Mouse (Mus musculus) liver, embryonic 16.5 days (tissue): ENCODE data around the gene Zfp451. TPM values are rescaled to one million over a fixed set of nuclear protein-coding genes. Genes with fewer than 3 reads are reported as not detected.
A peak's percentile ranks its signal among the peaks of the same experiment; 100 is the strongest.
"Not testable (repeated sequence)": the region's sequence is repeated elsewhere in the genome, so short reads cannot be mapped to it uniquely, and the experiment has no call there.

Source experiments
- ATAC-seq: fragments of 200-750 bp; cut with Nextera tagmentation; 2 replicates; pipeline ENCODE4 v1.8.0; 2017; ENCODE audit warnings: low read depth, mild to moderate bottlenecking, moderate number of reproducible peaks, moderate library complexity
- H3K27ac ChIP-seq: fragments of 300-500 bp; sonication (generic); 2 replicates; pipeline ENCODE4 v1.5.1; 2014; ENCODE audit warnings: mild to moderate bottlenecking, low read length
- H3K27me3 ChIP-seq: fragments of 300-500 bp; sonication (generic); 2 replicates; pipeline ENCODE4 v1.6.1; 2014; ENCODE audit warnings: low read depth, low read length, mixed read lengths; ENCODE audit not compliant: control insufficient read depth, insufficient read depth
- H3K36me3 ChIP-seq: fragments of 300-500 bp; sonication (generic); 2 replicates; pipeline ENCODE4 v1.6.1; 2014; ENCODE audit warnings: mild to moderate bottlenecking; ENCODE audit not compliant: control insufficient read depth, insufficient read depth
- H3K4me1 ChIP-seq: fragments of 300-500 bp; sonication (generic); 2 replicates; pipeline ENCODE4 v1.6.1; 2014; ENCODE audit warnings: low read depth, low read length, mixed read lengths; ENCODE audit not compliant: control insufficient read depth
- H3K4me2 ChIP-seq: fragments of 300-500 bp; sonication (generic); 2 replicates; pipeline ENCODE4 v1.6.1; 2014; ENCODE audit warnings: low read depth, low read length, mixed read lengths
- H3K4me3 ChIP-seq: fragments of 300-500 bp; sonication (generic); 2 replicates; pipeline ENCODE4 v1.5.1; 2014; ENCODE audit warnings: low read depth, mild to moderate bottlenecking, low read length
- H3K9ac ChIP-seq: fragments of 300-500 bp; sonication (generic); 2 replicates; pipeline ENCODE4 v1.6.1; 2014; ENCODE audit warnings: low read depth, low read length
- H3K9me3 ChIP-seq: fragments of 300-500 bp; sonication (generic); replicated peaks from 2 replicates; pipeline ENCODE4 v1.6.1; 2016; ENCODE audit warnings: low read length; ENCODE audit not compliant: control insufficient read depth
- WGBS: fragments of 180-500 bp; shearing (Covaris S2); extraction: QIAGEN DNeasy Blood & Tissue Kit; methylation state at CpG from one replicate; pipeline ENCODE4 v1.1.7; 2014; ENCODE audit not compliant: insufficient replicate concordance; 5-methylcytosine and 5-hydroxymethylcytosine counted together
- polyA plus RNA-seq: library from polyadenylated mRNA; unstranded; fragments of >200 nt; fragmentation: Nextera tagmentation; extraction: Ambion mirVana; gene quantifications from 2 replicates; pipeline ENCODE4 v1.2.1, GENCODE M21; 2015

The Zfp451 gene
- polyA plus RNA-seq: 5.4 and 5.7 TPM in 2 replicates

- under 1% methylated on average over 83 of the region's 85 CpGs for WGBS
- peak within 1 kb of the TSS; percentile 91 for H3K4me3 ChIP-seq
- H3K9ac ChIP-seq: peak within 1 kb of the TSS; percentile 90
- peak within 1 kb of the TSS; percentile 68 for H3K27ac ChIP-seq
- ATAC-seq: peak; percentile 93
- H3K27me3 ChIP-seq: no peaks in the 10 kb centered on the region
- H3K4me1 ChIP-seq: peaks cover 9% of the 10 kb centered on the region
- H3K36me3 ChIP-seq: peaks cover 5% of the 10 kb centered on the region
- no peaks in the 10 kb centered on the region for H3K9me3 ChIP-seq
- H3K4me2 ChIP-seq: peak within 1 kb of the TSS; percentile 79
Measured at GRCm38 (mm10) chr1:33813868-33814794, at the start of gene Zfp451. Gene Zfp451 (minus strand): TSS chr1:33814595.

GRCm38 (mm10) chr1:33846807-33847206, 32.4 kb upstream of the Zfp451 start:
- Histone ChIP-seq H3K27me3 (no peaks in the 10 kb centered on the region), H3K4me2 (no peak overlapping the region), H3K4me3 (no peak overlapping the region), H3K36me3 (no peaks in the 10 kb centered on the region), H3K9ac (no peak overlapping the region), H3K27ac (no peak overlapping the region), H3K9me3 (no peaks in the 10 kb centered on the region), H3K4me1 (no peaks in the 10 kb centered on the region)
- 83% methylated on average over 2 of the region's 2 CpGs for WGBS
- ATAC-seq: no peak

- no peak for ATAC-seq
- no peaks in the 10 kb centered on the region for H3K27me3 ChIP-seq
- H3K36me3 ChIP-seq: no peaks in the 10 kb centered on the region
- no peak overlapping the region for H3K9ac ChIP-seq
- 59% methylated on average over 6 of the region's 6 CpGs for WGBS
- H3K4me3 ChIP-seq: no peak overlapping the region
- H3K27ac ChIP-seq: no peak overlapping the region
- H3K9me3 ChIP-seq: no peaks in the 10 kb centered on the region
- H3K4me1 ChIP-seq: no peaks in the 10 kb centered on the region
- H3K4me2 ChIP-seq: no peak overlapping the region
Measured at GRCm38 (mm10) chr1:33843823-33844222, 29.4 kb upstream of the Zfp451 start.

GRCm38 (mm10) chr1:33838952-33839351, 24.6 kb upstream of the Zfp451 start:
- H3K9me3 ChIP-seq, H3K36me3 ChIP-seq, H3K4me2 ChIP-seq, H3K4me3 ChIP-seq, ATAC-seq, H3K27ac ChIP-seq, H3K27me3 ChIP-seq, H3K4me1 ChIP-seq, H3K9ac ChIP-seq: not testable (repeated sequence)
- WGBS: 77% methylated on average over 14 of the region's 14 CpGs

GRCm38 (mm10) chr1:33830586-33830985, 16.2 kb upstream of the Zfp451 start:
- no peak for ATAC-seq
- H3K4me1 ChIP-seq: no peaks in the 10 kb centered on the region
- no peaks in the 10 kb centered on the region for H3K27me3 ChIP-seq
- H3K4me3 ChIP-seq: no peak overlapping the region
- 50% methylated on average over 4 of the region's 4 CpGs for WGBS
- no peaks in the 10 kb centered on the region for H3K9me3 ChIP-seq
- no peak overlapping the region for H3K27ac ChIP-seq
- H3K36me3 ChIP-seq: no peaks in the 10 kb centered on the region
- H3K9ac ChIP-seq: no peak overlapping the region
- no peak overlapping the region for H3K4me2 ChIP-seq

GRCm38 (mm10) chr1:33817931-33818330, 3.5 kb upstream of the Zfp451 start:
- H3K27me3 ChIP-seq: no peaks in the 10 kb centered on the region
- H3K4me1 ChIP-seq: peaks cover 7% of the 10 kb centered on the region
- H3K9ac ChIP-seq: no peak overlapping the region
- H3K9me3 ChIP-seq: no peaks in the 10 kb centered on the region
- H3K27ac ChIP-seq: no peak overlapping the region
- ATAC-seq: no peak
- H3K36me3 ChIP-seq: no peaks in the 10 kb centered on the region
- no peak overlapping the region for H3K4me2 ChIP-seq
- 67% methylated on average over 2 of the region's 2 CpGs for WGBS
- H3K4me3 ChIP-seq: no peak overlapping the region

- Histone ChIP-seq H3K36me3 (peaks cover 5% of the 10 kb centered on the region), H3K4me1 (peaks cover 9% of the 10 kb centered on the region), H3K4me3 (peak overlapping the region; percentile 91), H3K27me3 (no peaks in the 10 kb centered on the region), H3K9ac (peak overlapping the region; percentile 90), H3K4me2 (peak overlapping the region; percentile 79), H3K9me3 (no peaks in the 10 kb centered on the region), H3K27ac (peak overlapping the region; percentile 68; the same call in 1 of the 2 replicates)
- peak; percentile 5; the same call in 1 of the 2 replicates for ATAC-seq
- WGBS: 7% methylated on average over 11 of the region's 11 CpGs
Measured at GRCm38 (mm10) chr1:33813495-33813867, 914 bp downstream of the Zfp451 start.

GRCm38 (mm10) chr1:33803323-33803722, 11.1 kb downstream of the Zfp451 start:
- H3K27me3 ChIP-seq: no peaks in the 10 kb centered on the region
- H3K9me3 ChIP-seq: no peaks in the 10 kb centered on the region
- H3K9ac ChIP-seq: no peak overlapping the region
- H3K4me1 ChIP-seq: no peaks in the 10 kb centered on the region
- H3K4me2 ChIP-seq: no peak overlapping the region
- H3K27ac ChIP-seq: no peak overlapping the region
- peaks cover 29% of the 10 kb centered on the region for H3K36me3 ChIP-seq
- WGBS: 76% methylated on average over 2 of the region's 2 CpGs
- no peak for ATAC-seq
- no peak overlapping the region for H3K4me3 ChIP-seq

GRCm38 (mm10) chr1:33799620-33800019, 14.8 kb downstream of the Zfp451 start:
- Histone ChIP-seq H3K9me3 (no peaks in the 10 kb centered on the region), H3K4me1 (no peaks in the 10 kb centered on the region), H3K9ac (no peak overlapping the region), H3K27me3 (no peaks in the 10 kb centered on the region), H3K27ac (no peak overlapping the region), H3K4me3 (no peak overlapping the region), H3K36me3 (peaks cover 21% of the 10 kb centered on the region), H3K4me2 (no peak overlapping the region)
- ATAC-seq: no peak
- 55% methylated on average over 3 of the region's 3 CpGs for WGBS
